Mouse (Mus musculus) CD4-positive, CD25-positive, alpha-beta regulatory T cell, adult 2 months (primary cell): ENCODE measurements at regions not wholly inside any gene's neighbourhood (a gene's known extent, or its start where the extent isn't known, plus 50 kb on each side); places are given as distances from the start of the nearest gene placed in this dataset.

ENCODE experiments used
- DNase-seq: peaks from one replicate; pipeline ENCODE4 v3.0.0-alpha.2; 2012; ENCODE audit warnings: low read depth, low spot score

DNA sequence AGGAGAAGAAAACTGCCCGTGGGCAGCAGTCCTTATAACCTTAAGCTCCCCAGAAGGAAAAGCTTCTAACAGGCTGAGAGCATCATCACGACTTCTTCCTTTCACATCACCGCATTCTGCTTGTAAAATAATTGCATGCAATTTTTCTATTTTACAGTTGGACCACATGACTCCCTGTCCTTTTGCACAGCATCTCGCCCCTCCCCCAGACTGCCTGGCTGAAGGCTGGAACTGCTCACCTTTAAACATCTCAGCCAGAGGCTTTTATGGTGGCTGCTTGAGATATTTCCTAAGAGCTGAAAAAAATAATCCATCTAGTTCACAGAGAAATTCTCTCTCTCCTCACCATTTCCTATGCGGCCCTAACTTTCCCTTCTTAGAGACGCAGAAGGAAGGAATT is 164.4 kb upstream of the Itga1 start:
- DNase-seq: no peak

DNA sequence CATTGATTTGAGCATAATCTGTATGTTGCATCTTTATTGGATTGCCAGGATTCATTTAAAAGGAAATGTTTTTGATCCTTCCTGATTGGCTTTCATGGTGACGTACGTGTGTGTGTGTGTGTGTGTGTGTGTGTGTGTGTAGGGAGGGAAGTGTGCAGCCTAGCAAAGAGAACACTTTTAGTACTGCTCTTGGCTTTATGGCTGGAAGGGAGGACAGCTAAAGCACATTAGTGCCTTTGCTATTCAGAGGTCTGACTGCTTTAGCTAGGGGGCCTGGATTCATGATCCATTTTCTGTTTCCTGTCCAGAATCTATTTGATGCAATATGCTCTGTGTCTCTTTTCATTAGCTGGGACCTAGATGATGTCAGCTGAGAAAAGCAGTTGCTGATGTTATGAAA is 155.6 kb upstream of the Itga1 start:
- DNase-seq: no peak

DNA sequence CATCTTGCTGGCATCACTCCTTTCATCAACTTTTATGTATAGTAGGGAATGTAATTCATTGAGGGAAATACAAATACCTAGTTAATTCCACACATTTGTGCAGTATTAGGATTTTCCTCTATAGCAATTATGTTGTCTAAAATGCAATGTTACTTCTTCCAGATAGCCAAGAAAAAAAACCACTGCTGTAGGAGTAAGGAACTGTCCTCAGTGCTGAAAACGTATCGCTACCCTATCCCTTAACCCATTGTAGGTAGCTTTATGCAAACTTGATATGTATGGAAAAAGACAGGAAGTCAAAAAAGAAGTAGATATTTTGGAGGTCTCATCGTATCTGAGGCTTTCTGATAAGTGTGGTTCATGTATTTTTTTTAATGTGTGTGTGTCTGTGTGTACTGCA is 150.8 kb upstream of the Itga1 start:
- DNase-seq: no peak

DNA sequence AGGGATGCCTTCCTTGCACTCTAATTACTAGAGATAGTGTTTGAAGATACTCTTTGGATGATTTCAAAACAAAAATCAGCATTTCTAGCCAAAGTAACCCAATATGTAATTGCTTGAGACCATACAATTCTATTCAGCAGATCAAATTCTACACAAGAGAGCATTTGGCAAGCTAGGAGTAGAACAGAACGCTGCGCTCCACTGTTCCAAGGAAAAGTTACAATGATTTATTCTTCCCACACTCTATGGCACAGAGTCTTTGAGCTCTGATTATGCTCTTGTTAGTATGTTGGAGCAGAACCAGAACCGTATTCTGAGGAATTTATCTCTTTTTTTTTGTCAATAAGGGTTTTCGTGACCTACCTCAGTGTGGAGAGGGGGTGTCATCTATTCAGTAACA is 130.2 kb upstream of the Itga1 start:
- DNase-seq: no peak

DNA sequence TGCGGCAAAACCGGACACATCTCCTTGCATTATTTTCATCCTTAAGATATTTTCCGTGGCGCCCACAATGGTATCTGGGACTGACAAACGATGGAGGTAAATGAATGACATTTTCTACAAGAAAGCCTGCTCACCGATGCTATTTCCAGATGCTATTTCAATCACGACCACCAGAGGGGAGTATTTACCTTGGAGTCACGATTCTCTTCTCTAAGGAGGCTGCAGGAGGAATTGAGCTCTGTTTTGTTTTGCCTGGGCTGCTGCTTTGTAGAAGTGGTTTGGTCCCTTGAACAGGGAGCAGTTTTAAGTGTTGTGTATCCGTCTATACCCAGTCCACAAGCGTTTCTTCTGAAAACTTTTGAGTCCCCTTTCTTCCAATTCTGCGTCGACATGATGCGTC is 128.7 kb upstream of the Itga1 start:
- peak; percentile 55 for DNase-seq

DNA sequence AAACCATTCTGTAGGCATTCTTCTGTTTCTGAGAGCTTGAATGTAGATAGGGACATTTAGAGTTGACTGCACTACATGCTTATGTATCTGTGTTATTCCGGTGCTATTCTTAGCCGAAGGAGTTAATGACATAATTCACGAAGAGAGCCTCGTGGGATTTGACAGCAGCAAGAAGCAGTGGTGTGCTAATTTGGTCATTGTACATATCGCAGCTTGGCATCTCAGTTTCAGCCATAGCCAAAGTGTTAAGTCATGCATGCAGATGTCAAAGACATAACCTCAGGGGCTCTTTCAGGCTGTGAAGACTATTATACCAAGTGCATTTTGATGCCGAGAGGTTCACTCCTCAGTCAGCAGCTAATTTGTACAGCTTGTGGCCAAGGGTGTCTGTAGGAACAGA is 125.1 kb upstream of the Itga1 start:
- no peak for DNase-seq

DNA sequence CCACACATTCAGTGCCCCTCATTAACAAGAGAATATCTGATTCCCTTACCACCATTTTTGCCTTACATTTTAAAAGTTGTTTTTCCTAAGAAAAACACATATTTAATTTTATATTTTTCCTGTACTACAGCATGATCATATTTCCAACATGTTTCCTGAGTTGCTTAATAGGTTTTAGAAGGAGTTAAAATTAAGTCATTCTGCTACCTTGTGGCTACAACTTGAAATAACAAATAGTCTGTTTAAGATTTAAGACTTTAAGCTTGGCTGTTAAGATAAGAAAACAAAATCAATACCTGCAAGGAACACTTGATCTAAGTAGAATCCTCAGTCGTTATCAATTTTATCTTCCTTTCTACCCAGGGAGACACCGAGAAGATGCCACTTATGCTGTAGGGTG is 117.9 kb upstream of the Itga1 start:
- DNase-seq: no peak

DNA sequence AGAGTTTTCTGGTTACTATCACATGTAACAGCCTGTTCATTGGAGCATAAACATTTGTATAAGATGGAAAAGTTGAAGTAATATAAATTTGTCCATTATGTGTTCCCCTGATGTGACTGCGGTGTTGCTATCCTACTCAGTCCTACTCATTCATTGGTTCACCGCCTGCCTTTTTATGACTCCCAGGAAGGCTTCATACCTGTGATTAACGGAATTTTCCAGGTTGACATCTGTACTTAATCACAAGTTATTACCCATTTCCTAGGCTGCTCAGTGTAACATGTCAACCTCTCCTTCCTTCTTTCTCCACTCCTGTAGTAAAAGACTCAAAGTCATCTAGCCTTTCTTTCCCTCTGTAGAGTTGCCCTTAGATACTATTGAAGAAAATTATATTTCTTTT is 109.5 kb upstream of the Itga1 start:
- no peak for DNase-seq

DNA sequence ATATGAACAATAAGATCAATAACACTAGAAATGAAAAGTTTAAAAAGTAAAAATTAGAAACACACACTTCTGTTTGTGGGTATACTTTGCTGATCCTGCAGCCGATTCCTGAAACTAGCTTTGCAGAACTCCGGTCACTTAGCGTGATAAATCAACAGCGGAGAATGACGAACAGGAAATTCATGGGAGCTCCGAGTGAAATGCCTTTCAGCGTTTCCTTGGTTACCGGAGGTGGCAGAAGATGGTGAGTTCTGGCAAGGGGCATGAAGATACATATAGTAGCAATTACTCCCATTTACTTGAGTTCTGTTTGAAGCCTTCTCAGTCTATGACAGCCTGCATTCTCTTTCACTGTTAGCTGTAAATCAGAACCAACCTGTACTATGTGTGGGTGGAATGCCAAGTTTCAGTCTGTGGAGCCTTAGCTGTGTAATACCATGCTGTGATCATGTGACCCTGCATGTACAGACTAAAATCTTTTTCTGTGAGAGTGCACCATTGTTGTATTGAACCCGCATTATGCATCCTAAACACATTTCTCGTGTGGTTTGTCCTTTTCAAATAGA is 109.0 kb upstream of the Itga1 start:
- no peak for DNase-seq

DNA sequence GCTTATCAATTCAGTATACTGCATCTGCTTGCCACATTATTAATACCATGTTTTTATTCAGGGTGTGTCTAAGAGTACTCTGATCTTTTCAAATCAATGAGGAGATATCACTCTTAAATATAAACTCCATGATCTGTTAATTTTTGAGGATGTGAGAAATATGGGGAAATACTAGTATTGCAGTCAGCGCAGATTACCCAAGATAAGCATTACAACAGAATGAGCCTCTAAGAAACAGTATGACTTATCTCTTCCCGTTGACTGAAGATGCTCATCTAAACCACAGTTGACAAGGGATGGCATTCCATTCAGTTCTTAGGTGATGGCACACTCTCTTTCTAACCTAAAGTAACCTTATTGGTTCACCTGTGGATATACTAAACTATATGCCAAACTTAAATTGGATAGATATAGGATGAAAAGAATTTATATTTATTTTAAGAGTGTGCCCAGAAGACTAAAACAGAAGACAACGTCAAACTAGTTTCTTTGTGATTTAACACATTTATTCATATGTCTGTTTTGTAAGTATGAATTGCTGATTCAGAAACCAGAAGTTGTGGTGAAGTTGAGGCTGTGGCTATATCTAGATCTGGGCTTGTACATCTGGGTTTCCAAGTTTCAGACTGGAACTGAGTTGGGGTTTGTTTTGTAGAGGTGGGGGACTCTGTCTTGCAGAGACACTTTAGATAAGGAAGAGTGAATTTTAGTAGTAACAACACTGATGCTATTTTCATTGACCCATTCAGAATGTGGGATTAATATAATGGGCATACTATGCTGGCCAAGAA is 107.8 kb upstream of the Itga1 start:
- DNase-seq: no peak

DNA sequence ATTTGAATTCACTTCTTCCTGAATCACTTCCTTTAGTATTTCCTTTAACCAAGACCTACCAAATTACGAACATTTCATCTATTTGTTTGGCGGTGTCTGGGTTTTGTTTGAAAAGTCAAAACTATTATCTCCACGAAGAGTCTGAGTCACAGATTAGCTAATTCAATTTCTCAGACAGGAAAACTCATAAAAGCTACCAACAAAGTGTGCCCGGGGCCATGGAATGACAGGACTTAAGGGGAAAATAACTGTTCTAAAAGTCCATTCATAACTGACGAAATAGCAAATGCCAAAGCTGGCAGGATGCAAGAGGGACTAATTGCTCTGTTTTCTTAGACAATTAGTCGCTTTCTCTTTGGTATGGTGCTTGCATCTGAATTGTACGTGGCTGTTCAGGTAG is 105.0 kb upstream of the Itga1 start:
- DNase-seq: no peak

DNA sequence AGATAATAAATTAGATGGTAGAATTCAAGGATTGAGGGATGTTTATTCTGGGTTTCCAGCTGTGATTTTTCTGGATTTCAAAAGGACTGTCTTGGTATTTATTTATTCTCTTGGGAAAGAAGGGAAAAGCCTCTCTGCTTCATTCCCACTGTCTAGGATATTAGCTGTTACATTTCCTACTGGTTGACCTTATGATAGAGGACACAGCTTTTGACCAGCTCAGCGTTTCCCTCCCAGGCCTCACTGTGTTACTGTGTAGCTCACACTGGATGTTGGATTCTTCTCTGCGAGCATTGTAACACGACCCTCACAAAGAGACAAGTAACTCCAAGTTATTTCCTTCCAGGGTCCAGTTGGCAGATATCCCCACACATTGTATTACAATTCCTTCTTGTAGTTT is 97.4 kb upstream of the Itga1 start:
- no peak for DNase-seq

DNA sequence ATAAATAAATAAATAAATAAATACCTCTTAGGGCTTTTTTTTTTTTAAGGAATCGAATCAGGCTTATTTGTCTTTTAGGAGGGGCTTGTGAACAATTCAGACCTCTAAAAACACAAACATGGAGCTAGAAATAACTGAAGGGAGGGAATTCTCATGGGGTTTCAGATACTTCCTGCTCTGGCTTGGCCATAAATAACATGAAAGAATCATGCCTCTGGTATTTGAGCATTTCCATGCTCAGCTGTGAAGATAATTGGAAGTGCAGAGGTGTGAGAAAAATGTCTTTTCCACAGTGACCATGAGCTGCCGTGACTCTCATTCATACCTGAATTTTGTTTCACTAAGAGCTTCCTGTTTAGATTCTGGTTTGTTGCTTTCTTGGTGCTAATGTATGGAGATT is 86.3 kb upstream of the Itga1 start:
- DNase-seq: no peak

DNA sequence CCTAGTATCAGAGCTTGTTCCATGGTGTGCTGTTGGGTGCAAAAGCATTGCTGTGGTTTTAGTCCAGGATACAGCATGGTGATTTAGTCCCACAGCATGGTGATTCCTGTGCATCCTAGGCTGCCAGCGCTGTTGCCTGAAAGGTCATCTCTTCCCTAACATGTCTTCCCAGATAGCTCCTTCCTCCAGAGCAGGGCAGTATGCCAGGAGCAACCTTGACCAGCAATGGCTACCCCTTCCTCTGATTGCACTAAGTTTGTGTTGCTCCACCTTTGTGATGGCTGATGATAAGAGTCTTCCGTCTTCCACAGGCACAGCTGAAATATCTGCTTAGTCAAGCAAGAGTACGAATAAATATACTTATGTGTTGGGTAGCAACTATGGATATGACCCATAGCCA is 85.6 kb upstream of the Itga1 start:
- DNase-seq: no peak

DNA sequence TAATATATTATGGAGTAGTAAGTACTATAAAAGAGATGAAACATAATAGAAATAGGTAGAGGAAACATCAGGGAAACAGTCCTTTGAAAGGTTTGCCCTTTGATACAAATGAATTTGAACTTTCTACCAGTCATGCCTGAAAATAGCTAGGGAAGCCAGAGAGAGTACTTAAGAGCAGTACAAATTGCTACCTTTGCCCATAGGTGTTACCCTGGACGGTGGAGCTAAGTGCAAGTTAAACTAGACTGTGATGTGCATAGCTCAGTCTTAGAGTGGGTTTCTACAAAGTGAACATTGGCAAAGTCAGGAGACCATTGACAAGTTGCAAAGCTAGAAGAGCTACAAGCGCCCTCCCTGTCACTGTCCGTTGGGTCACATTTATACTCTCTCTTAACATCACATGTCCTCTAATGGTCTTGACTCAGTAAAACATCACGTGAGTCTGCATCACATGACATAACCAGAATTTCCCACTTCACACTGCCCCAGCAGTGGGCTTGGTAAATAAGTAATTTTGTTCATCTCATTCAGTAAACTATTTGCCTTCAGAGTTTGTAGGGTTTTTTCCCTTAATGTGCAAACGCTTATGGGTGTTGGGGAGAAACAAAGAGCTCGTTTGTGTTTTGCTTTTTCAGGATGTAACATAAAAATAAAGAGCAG is 80.6 kb upstream of the Itga1 start:
- no peak for DNase-seq

DNA sequence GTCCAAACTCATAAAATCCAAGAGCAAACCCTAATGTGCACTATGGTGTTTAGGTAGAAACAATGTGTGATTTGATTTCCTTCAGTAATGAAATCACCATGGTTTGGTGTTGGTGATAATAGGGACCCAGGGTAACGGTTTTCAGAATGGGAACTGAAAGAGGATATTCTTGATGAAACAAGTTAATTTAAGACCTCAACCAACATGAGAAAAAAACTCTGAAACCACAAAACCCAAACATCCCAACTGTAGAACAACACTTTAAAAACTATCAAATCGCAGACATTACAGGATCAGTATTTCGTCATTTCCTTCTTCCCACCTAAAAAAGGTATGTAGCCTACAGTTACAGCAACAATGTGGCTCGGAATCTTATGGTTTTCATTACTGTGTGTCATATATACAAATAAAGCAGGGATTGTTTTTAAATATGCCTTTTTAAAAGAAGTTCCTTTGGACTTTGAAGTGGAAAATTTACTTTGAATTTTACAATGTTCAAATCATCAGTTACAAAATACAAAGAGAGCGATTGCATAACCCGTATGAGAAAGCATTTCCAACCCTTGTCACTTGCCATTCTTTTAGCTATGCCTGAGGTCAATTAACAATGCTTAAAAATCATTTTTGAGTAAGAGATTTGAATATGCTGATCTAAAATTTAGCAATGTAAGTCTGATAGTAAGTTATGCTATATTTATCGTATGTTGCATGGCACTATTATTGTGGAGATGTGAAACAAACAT is 76.6 kb upstream of the Itga1 start:
- DNase-seq: no peak

DNA sequence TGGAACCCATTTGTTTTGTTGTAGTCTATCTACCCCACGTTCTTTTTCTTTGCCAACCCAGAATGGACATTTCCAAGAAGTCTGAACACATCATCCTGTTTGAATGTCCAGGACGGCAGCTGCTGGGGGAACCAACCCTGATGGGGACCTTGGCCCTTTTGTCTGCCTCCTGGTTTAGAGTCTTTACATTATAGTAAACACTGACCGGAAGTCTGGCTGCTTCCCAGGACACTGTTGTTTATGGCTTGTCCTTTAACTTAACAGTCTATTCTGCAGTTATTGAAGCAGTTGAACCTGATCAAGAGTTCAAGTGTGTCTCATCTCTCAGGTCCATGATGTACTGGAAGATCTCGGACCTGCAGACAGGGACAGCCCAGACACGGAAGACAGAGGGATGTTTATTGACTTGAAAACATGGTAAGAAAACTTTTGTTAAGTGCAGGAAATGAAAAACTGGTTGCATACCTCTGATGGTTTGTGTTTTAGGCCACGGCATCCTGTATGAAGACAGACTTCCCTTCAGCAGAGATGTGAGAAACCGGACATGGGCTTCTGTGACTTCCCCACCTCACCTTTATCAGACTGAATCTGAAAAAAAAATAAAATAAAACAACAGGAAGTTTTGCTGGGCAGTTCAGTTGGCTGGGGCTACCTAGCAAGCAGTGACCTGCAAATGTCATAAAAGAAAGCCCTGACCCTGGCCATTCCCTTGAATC is 69.7 kb upstream of the Itga1 start:
- DNase-seq: no peak

DNA sequence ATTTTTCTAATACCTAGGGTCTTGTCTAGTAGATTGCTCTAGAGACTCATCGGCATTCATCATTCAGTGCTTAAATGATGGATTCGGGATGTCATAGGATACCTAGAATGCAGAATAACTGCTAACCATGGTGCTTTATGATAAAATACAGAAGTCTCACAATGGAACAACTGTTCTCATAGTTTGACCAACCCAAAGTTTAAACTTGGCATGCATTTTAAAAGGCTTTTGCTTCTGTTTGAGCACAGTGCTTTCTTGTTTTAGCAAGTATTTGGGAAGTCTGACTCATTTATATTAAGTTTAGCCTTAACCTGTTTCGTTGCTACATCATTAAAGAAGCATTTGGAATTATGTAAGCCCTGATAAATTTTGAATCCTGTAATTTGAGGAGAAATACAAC is 64.2 kb upstream of the Itga1 start:
- no peak for DNase-seq

DNA sequence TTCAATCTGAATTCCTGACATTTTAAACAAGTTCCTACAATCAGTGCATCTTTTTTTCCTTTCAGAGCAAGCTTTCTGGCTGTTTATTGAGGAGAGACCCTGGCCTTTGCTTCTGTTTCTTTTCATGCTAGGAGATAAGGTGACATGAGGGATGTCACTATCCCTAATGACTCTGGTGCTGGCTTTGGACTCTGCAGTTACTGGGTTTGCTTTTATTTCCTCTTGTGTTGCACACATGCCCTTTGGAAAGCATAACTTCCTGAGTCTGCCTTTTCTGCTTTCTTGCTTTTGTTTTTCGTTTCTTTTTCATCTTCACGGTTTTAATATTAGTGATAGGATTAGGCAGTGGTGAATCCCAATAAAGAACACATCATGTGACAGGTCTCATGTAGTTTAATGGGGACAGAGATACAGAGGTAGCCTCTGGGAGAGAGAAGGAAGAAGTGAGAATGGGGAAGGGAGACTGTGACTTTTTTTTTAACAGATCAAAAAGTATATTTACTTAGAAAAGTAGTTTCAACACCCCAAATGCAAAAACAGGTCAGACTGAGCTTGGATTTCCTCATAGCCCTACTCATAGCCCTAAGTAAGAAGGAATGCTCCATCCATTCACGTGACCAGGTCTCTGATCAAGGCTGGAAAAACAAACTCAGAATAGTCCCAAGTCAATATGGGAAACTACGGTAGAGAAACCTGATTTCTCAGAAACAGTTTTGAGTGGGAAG is 61.1 kb upstream of the Itga1 start:
- no peak for DNase-seq

DNA sequence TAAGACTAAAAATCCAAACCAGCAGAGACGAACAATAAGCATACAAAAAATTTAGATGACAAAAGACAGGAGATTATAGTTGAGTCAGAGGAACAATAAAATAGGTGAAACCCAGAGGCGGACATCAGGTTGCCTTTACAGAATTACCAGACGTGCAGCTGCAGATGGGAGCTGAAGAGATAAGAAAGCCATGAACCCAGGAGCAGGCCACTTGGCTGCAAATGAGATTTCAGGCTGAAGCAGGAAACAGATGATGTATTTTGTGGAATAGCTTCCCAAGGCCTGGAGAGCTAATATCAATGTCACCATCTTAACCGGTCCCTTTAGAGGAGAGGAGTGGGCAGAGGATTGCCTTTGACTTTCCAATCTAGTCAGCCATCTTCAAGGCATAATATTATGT is 57.6 kb upstream of the Itga1 start:
- DNase-seq: no peak
